Mouse (Mus musculus): Measurements from ENCODE around the gene Vim.
"Not testable (repeated sequence)": the region's sequence is repeated elsewhere in the genome, so short reads cannot be mapped to it uniquely, and the experiment has no call there.

Vim gene

GRCm38 (mm10) chr2:13570122-13570521 lies 3.6 kb upstream of the Vim start:
- no peak for DNase-seq (ENCODE audit: low spot score in 2 of 2)

GRCm38 (mm10) chr2:13572101-13572553 lies 1.6 kb upstream of the Vim start:
- DNase-seq (ENCODE audit: low spot score in 2 of 2): no peak

- no peak for DNase-seq (ENCODE audit: low spot score in 2 of 2)
Measured at GRCm38 (mm10) chr2:13572647-13573407, 900 bp upstream of the Vim start.

GRCm38 (mm10) chr2:13574066-13574800 lies 506 bp downstream of the Vim start:
- peak; percentile 57 for DNase-seq (ENCODE audit: low spot score in 2 of 2)

- peak; percentile 56 to 57 for DNase-seq (ENCODE audit: low spot score in 2 of 2)
Measured at GRCm38 (mm10) chr2:13574801-13575150, 1.0 kb downstream of the Vim start.

GRCm38 (mm10) chr2:13575287-13575801 lies 1.6 kb downstream of the Vim start:
- peak; percentile 71 to 84 for DNase-seq (ENCODE audit: low spot score in 2 of 2)

GRCm38 (mm10) chr2:13575926-13576325 lies 2.2 kb downstream of the Vim start:
- DNase-seq (ENCODE audit: low spot score in 2 of 2): no peak

- DNase-seq (ENCODE audit: low spot score in 2 of 2): no peak
Measured at GRCm38 (mm10) chr2:13577399-13577798, 3.7 kb downstream of the Vim start.

GRCm38 (mm10) chr2:13578473-13579152 lies 4.9 kb downstream of the Vim start:
- no peak for DNase-seq (ENCODE audit: low spot score in 2 of 2)

GRCm38 (mm10) chr2:13579315-13579714 lies 5.6 kb downstream of the Vim start:
- no peak for DNase-seq (ENCODE audit: low spot score in 2 of 2)

GRCm38 (mm10) chr2:13579991-13580390 lies 6.3 kb downstream of the Vim start:
- DNase-seq (ENCODE audit: low spot score in 2 of 2): peak in 1 of 2 experiments; percentile 21

GRCm38 (mm10) chr2:13582184-13582583 lies 8.5 kb downstream of the Vim start:
- no peak for DNase-seq (ENCODE audit: low spot score in 2 of 2)

GRCm38 (mm10) chr2:13583746-13584145 lies 10.0 kb downstream of the Vim start:
- DNase-seq (ENCODE audit: low spot score in 2 of 2): not testable (repeated sequence)

- DNase-seq (ENCODE audit: low spot score in 2 of 2): no peak
Measured at GRCm38 (mm10) chr2:13593328-13593727, 19.6 kb downstream of the Vim start.

- DNase-seq (ENCODE audit: low spot score in 2 of 2): no peak
Measured at GRCm38 (mm10) chr2:13596965-13597656, 23.4 kb downstream of the Vim start.

- DNase-seq (ENCODE audit: low spot score in 2 of 2): no peak
Measured at GRCm38 (mm10) chr2:13598166-13598565, 24.4 kb downstream of the Vim start.

- DNase-seq (ENCODE audit: low spot score in 2 of 2): no peak
Measured at GRCm38 (mm10) chr2:13603093-13603492, 29.4 kb downstream of the Vim start.

GRCm38 (mm10) chr2:13603636-13604035 lies 29.9 kb downstream of the Vim start:
- DNase-seq (ENCODE audit: low spot score in 2 of 2): not testable (repeated sequence)

GRCm38 (mm10) chr2:13630136-13630832 lies 56.6 kb downstream of the Vim start:
- DNase-seq (ENCODE audit: low spot score in 2 of 2): no peak

All from thymus, postnatal 10 days (tissue).